Mouse (Mus musculus): ENCODE results near the gene Myadml2.
"Not testable (repeated sequence)": the region's sequence is repeated elsewhere in the genome, so short reads cannot be mapped to it uniquely, and the experiment has no call there.

Gene Myadml2

DNA sequence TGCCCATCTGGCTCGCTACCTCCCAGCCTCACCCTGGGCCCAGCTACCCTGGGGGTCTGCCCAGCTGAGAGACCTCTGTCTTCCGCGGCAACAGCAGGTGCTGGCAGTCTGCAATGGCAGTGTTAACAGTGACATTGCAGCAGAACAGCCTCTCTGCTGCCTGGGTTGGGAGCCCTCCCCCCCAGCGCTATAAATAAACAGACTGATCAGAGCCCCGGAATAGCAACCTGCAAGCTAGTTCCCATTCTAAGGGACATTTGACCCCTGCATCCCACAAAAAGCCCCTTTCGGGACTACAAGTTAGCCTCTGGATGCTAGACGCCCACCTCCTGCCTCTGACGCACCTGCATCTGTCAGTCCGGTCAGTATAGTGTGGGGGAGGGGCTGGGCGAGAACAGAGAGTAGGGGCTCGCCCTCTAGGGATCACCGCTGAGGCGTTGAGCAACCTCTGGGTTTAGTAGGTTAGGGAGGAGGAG lies at the start of gene Myadml2:
TSS of gene Myadml2 (minus strand) at position 158 of the 476 bp plus-strand sequence.
- peak in 1 of 2 experiments; percentile 20 for DNase-seq (ENCODE audit: low spot score in 2 of 2)

DNA sequence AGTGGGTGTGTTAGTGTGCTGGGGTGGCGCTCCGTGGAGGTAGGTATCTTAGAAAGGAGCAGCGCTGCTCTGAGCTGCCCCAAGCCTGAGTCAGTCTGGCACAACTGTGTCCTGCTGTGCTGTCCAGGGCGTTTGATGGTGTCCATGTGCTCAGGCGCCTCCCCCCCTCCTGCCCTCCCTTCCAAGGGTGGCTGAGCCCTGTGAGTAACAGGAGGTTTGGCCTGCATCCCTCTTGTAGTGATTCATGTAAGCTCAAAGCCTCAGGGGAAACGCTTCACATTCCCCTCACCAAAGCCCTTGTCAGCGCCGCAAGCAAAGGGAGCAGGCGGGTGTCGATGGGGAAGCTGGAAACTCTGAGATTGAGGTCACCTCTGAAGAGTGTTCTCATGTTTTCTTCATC lies 49.8 kb upstream of the Myadml2 start:
- DNase-seq (ENCODE audit: low spot score in 2 of 2), result peak; percentile 28 to 58

DNA sequence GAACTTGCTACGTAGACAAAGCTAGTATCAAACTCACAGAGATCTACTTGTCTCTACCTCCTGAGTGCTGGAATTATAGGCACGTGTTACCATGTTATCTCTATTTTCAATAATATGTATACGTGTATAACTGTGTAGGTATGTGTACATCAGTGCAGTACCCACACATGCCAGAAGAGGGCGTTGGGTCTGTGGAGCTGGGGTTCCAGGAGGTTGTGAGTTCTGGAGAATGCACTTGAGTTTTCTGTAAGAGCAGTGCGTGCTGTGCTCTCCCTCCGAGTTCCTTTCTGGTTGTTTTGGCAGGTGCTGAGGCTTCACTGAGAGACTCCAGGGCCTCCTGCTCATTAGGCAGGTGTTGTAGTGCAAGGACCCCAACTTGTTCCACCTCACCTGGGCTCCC lies 48.6 kb upstream of the Myadml2 start:
- no peak for DNase-seq (ENCODE audit: low spot score in 2 of 2)

DNA sequence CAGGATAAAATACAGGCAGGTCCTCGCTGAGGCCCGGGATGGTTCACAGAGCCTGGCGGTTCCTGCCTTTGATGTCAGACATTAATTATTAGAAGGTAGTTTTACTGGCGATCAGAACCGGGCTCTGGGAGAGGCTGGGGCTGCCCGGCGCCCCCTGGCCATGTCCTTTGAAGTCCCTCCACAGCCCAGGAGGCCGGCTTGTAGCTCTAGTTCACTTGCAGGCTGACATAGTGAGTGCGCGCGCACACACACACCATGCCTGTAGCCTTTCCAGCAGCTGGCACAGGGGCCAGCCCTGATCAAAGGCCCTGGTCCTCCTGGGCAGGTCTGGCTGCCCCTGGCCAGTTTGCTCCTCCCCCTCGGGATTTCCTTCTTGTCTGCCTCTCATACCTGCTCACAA lies 47.7 kb upstream of the Myadml2 start:
- DNase-seq (ENCODE audit: low spot score in 2 of 2), result no peak

DNA sequence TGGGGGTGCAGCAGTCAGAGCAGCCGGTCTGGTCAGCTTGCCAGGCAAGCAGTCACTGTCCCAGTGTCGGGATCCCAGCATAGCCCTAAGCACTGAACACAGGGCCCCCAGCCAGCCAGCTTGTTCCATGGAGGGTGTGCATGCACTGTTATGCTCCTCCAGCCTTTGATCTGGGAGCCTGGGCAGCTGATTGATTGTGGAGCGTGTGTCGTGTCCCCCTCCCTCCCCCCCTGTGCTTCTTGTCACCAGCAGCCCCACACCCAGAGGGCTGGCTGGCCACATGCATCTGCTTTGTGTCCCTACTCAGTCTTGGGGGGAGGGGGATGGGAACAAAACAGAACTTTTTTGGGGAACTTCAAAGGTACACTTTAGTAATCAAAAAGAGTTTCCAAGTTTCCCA lies 47.2 kb upstream of the Myadml2 start:
- DNase-seq (ENCODE audit: low spot score in 2 of 2), result no peak

DNA sequence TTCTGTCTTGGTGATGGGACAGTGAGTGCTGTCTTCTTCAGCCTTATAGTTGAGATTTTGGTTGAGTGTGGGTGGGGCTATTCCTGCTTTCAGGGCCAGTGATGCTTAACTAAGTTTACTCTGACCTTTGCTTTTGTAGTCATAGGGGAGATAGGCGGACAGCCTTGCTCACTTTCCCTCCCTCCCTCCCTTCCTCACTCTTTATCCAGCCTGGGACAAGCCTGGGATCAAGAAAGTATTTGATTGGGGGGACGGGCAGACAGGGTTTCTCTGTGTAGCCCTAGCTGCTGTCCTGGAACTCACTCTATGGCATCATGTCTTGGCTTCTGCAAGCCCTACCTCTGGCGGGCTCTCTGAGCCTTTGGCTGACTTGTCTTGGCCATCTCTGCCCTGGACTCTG lies 45.5 kb upstream of the Myadml2 start:
- DNase-seq (ENCODE audit: low spot score in 2 of 2), result no peak

DNA sequence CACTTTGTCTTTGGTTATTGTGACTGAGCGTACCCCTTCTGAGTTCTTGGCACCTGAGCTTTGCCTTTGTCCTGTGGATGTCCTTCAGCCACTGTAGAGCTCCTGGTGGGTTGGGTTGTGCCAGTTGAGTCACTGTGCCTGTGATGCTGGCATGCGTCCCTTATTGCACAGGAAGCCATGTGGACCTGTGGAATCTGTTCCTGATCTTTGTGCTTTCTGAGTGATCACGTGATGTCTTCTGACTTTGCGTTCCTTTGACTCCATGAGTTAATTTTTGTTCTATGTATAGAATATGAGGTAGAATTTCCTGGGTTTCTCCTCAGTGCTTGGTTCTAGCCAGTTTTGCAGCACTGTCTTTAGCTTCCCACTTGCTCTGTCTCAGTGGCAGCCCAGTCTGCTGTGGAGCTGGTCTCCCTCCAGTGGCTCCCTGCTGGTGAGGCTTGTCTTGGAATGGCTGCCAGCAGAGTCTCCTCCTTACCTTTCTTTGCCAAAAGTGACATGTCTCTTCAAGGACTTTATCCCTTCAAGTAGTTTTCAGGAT lies 44.6 kb upstream of the Myadml2 start:
- no peak for DNase-seq (ENCODE audit: low spot score in 2 of 2)

DNA sequence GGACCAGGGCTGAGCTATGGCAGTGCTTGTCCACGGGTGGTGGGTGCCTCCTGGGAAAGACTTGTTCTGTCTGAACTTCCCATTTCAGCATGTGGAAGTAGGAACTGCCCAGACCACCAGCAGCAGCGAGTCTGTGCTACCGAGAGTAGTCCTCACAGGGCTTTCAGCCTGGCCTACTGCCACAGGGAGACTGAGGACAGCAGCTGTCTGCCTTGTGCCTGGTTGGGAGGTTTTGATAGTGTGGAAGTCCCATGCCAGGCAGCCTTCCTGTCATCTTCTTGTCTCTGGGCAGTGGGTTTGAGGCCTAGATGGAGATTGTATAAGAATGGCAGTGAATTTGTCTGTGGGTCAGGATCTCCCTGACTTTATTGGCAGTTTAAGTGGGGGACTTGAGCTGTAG lies 41.4 kb upstream of the Myadml2 start:
- no peak for DNase-seq (ENCODE audit: low spot score in 2 of 2)

DNA sequence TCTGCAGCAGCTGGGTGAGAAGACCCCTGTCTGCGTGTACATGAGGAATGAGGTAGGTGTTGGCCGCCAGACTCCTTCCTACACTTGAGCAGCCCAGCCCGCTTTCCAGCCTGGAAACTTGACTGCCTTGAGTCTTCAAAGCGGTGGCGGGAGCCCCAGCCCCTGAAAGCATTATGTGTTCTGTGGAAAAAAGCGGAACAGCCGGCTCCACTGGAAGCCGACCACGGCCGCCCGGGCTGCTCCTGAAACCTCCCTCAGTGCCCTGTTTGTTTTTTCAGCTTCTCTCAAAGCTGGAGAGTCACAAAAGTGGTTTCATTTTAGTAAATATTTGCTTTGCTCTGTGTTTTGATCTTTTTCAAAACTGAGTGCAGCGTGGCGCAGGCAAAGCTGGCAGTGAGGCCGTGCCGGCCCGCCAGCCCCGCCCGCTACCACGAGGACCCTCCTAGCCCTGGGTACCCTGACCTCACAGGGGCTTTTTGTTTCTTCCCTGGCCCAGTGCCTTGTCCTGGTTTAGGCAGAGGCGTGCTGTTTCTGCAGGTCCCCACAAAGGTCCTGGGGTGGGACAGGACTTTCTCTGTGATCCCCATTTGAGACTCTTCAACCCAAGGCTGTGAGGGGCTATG lies 38.8 kb upstream of the Myadml2 start:
- DNase-seq (ENCODE audit: low spot score in 2 of 2), result peak in 1 of 2 experiments; percentile 32

DNA sequence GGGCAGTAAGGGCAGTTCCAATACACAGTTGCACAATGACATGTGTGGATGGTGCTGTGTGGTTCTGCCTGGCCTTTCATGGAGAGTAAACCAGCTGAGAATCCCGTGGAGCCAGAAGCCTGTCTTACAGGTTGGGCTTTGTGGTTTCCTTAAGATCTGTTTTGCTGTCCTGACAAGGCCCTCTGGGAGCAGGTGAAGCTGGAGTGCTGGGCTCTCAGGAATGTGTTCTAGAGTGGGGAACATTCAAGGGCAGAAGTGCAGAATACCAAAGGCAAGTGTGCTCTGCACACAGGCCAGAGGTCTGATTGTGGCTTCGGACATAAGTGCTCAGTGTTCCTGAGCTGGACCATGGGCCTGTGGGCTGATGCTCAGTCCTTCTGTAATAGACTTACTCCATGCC lies 36.7 kb upstream of the Myadml2 start:
- no peak for DNase-seq (ENCODE audit: low spot score in 2 of 2)

DNA sequence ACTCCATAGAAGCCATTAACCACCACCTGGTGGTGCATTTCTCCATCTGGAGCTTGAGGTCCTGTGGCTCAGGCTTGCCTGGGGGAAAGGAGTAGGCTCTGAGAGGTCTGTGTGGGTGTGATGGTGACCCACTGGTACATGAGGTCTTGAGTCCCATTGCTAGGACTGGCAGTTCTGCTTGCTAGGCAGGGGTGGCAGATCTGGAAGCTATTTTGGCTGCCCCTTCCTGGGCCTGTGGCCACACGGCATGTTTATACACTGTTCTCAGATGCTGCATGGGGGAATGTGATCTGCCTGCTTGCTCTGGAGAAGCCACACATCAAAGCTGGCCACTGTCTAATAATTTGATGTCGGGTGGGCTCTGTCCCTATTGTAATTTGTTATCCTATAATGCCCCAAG lies 36.1 kb upstream of the Myadml2 start:
- no peak for DNase-seq (ENCODE audit: low spot score in 2 of 2)

DNA sequence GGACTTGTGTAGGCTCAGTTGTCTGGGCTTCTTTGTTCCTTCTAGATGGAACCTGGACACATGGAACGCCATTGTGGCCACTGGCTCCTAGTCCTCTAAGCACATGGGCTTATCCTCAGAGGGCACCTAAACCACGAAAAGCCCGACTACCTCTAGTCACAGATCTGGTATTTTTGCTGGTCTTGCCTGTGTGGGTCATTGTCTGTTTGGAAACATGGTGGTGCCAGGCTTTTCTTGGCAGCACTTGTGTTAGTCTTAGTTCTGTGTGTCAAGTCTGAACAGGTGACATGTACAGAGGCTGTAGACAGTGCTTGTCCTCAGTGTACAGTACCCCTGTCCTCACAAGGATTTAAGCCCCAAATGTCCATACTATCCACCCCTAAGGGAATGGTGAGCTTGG lies 35.6 kb upstream of the Myadml2 start:
- DNase-seq (ENCODE audit: low spot score in 2 of 2), result no peak

DNA sequence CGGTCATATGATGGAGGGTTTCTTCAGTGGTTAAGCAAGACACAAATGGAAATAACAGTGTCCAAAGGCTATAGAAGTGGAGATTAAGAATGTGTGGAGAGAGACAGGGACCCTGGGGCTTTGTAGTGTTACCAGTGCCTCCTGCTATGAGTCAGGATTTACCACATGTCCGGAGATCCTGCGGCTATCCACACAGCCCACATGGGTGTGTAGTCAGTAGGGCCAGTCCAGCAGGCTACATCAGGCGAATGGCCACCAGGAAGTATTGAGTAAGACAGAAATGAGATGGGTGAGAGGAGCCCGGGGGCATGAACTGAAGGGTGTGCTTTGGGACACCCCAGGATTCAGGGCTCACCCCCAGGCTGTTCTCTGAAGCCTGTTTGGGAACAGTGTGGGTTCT lies 34.7 kb upstream of the Myadml2 start:
- no peak for DNase-seq (ENCODE audit: low spot score in 2 of 2)

DNA sequence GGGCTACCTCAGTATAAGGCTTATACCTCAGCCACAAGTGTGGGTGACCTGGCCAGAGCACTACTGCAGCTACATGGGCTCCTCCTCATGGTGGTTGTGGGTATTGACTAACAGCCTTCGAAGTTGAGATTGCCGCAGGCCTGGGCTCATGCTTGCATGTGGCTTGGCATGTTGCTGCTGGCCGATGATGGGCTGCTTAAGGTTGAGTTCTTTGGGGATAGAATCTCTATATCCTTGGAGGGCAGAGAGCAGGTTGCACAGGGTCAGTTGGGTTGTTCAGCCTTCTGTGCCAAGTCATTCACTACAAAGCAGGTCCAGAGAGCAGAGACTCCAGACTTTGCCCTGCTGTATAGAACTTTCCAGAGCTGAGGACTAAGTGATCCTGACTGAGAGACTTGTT lies 32.0 kb upstream of the Myadml2 start:
- no peak for DNase-seq (ENCODE audit: low spot score in 2 of 2)

DNA sequence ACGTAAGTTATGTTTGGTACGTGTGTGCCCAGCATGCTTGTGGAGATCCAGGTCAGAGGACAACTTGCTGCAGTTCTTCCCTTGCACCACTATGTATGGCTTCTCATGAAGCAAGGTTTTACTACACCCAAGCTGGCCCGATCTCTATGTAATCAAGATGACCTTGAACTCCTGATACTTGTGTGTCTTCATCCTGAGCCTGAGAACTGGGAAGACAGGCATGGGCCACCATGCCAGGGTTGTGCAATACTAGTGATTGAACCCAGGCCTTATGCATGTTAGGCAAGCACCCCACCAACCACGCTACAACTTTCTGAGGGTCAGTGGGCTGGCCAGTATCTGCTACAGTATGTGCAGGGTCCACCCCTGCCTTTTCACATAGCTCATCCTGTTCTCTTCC lies 29.0 kb upstream of the Myadml2 start:
- no peak for DNase-seq (ENCODE audit: low spot score in 2 of 2)

DNA sequence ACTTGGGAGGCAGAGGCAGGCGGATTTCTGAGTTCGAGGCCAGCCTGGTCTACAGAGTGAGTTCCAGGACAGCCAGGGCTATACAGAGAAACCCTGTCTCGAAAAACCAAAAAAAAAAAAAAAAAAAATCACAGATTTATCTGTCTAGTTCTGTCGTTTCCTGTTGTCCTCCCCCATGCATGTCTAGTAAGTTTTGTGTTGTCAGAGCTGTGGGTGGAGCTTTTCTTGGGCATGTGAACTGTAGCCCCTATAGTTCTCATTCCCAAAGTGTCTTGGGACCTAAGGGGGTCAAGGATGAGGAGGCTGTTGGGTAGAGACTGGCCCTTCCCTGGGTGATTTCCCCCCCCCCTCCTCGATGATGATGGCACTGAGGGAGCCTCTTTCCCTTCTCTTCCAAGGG lies 27.9 kb upstream of the Myadml2 start:
- not testable (repeated sequence) for DNase-seq (ENCODE audit: low spot score in 2 of 2)

DNA sequence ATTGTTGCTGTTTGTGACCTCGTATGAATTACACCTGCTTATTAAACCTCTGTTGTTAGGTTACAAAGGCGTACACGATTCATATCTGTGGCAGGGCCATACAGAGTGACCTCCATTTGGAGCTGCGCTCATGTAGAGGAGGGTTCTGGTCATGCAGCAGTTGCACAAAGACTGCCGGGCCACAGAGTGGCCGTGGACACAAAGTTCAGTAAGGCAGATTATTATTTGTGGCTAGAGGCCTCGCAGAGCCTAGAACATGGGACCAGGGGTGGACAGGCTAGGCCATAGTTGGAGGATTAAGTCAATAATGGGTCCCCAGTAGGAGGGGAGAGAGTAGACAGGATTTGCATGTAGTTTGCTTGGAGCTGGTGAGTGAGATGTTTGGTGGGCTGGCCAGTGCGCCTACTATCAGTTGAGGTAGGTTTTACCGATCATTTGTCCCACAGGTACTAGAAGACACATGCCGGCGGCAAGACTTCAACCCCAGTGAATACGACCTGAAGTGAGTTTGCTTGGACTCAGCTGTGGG lies 25.7 kb upstream of the Myadml2 start:
- no peak for DNase-seq (ENCODE audit: low spot score in 2 of 2)

DNA sequence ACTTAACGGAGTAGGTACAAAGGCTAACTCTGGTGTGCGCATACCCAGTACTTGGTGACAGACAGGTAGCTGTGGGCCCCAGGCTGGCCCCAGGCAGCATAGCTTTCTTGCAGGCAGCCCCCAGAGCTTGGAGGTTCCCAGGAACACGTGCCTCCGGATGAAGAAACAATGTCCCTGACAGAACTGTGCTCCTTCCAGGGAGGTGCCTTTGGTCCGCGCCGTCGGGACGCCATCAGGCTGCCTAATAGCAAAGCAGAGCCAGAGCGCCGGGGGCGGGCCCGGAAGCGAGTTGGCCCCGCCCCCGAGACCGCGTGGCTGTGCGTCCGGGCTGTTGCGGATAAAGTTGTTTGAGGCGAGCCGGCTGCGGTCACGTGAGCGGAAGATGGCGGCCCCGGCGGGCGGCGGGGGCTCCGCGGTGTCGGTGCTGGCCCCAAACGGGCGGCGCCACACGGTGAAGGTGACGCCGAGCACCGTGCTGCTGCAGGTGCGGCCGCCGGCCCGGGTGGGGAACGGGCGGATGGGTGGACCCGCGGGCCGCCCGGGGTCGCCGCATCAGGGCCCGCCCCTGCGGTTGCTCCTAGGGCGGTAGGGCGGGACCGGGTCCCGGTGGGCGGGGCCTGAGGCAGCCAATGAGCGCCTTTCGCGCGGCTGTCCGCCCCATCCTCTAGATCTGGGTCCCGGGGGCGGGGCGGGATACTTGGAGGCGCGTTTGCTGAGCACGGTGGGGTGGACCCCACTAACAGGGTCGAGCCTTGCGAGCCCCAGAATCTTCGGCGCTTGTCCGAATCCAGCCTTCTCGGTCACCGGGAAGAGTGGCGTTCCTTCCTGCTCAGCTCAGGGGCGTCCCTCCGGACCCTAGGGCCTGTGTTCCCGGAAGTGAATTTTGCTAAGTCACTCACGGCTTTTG lies 25.0 kb upstream of the Myadml2 start, which contains the start of gene Aspscr1:
TSS of gene Aspscr1 (plus strand) at position 287 of the 907 bp plus-strand sequence.
- DNase-seq (ENCODE audit: low spot score in 2 of 2), result peak; percentile 94 to 95

DNA sequence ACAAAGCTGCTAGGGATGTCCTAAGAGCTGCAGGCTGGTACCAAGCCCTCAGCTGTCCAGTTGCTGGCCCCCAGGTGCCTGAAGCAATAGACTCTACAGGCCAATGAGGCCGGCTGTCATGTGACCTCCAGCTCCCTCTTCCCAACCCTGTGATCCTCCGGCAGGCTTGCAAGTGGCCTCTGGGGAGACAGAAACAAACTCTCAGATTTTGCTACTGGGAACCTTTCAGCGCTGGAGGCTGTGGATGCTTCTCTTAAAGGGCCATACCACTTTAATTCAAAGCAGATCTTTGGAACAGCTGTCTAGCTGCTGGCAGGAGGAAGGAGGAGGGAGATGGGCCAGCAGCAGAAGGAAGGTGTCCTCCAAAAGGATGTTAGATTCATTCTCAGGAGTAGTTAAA lies 18.7 kb upstream of the Myadml2 start:
- DNase-seq (ENCODE audit: low spot score in 2 of 2), result no peak

DNA sequence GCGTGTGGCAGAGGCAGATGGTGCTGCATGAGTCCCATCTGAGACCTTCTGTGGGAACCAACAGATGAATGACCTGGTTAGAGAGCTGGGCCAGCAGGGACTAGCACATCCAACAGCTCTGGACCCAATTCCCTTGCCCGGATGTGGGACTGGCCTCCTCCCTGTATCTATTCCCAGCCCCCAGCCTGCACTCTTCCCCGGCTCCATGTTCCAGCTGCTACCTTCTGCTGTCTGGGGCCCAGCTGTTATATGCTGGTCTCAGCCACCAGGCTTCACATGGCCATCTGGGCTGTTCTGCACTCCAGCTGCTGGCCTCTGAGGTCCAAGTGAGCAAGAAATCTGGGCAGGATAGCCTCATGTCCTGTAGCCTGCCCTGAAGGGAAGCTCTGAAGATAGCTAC lies 17.4 kb upstream of the Myadml2 start:
- no peak for DNase-seq (ENCODE audit: low spot score in 2 of 2)

DNA sequence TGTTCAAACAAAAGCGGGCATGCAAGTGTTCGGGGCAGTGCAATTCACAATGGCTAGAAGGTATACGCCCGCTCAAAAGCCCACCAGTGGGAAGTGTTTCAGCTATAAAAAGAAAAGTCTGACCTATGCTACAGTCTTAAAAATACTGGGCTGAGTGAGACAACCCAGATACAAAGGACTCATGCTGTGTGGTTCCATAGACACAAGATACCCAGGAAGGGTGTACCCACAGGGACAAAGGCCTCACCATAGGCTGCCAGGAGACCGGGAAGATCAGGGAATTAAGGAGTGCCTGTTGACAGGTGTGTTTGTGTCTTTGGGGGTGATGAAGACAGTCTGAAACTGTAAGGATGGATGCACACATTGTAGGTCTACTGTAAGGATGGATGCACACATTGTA lies 15.8 kb upstream of the Myadml2 start:
- no peak for DNase-seq (ENCODE audit: low spot score in 2 of 2)

DNA sequence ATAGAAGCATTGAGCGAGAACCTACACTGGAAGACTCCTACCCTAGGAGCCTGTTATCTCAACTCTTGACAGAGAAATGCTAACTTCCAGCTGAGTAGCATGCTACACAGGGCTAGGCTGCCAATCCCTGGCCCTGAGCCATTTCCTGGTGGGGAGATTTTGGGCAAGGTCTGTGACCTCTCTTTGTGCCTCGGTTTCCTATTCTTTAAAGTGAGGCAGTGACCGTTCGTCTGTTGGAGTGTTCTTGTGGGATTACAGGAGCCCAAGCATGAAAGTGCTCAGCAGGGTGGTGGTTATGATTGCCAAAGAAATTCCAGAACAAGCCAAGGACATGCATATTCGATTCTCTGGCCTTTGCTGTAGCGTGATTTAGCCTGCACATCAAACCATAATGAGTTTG lies 14.8 kb upstream of the Myadml2 start:
- no peak for DNase-seq (ENCODE audit: low spot score in 2 of 2)

DNA sequence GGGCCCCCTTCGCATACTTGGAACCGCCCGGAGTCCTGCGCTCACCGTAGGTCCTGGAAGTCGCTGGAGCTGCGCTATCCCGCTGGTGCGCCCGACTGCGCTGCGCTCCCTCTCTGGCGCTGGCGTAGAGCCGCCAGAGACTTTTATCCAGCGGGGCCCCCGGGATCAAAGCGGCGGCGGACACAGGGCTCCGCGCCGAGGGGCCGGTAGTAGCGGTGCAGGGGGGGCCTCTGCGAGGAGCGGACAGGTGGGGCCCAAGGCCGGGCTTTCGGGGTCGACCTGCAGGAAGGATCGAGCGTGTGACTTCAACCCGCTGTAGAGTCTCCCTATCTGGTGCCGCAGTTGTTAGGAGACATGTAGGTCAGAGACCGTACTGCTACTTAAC lies 13.1 kb upstream of the Myadml2 start, which contains the start of gene Notum:
TSS of gene Notum (minus strand) at position 100 of the 385 bp plus-strand sequence.
- no peak for DNase-seq (ENCODE audit: low spot score in 2 of 2)

All from urinary bladder, postnatal 36 days (tissue).